Mouse (Mus musculus) spleen, adult 2 months (tissue): ENCODE data around the gene Maml2. TPM values are rescaled to one million over a fixed set of nuclear protein-coding genes. Genes with fewer than 3 reads are reported as not detected.

Experiments
- DNase-seq, 2 experiments: peaks; one replicate each; pipeline versions ENCODE4 v3.0.0 to v3.0.0-alpha.2; 2012 to 2021; ENCODE audit warnings: low spot score in 2 of 2, low read depth in 1 of 2
- H3K27ac ChIP-seq: fragments of 200-500 bp; 2 replicates; pipeline ENCODE4 v1.5.1; 2012; ENCODE audit warnings: low read length, inconsistent platforms; ENCODE audit not compliant: insufficient read depth
- H3K27me3 ChIP-seq: fragments of 200-500 bp; 2 replicates; pipeline ENCODE4 v1.6.1; 2012; ENCODE audit warnings: mild to moderate bottlenecking, moderate library complexity, low read length, inconsistent platforms; ENCODE audit not compliant: control insufficient read depth, insufficient read depth
- H3K36me3 ChIP-seq: fragments of 200-500 bp; 2 replicates; pipeline ENCODE4 v1.6.1; 2012; ENCODE audit warnings: mild to moderate bottlenecking, low read length, inconsistent platforms; ENCODE audit not compliant: control insufficient read depth, insufficient read depth
- H3K4me1 ChIP-seq: fragments of 200-500 bp; 2 replicates; pipeline ENCODE4 v1.6.1; 2011; ENCODE audit warnings: inconsistent platforms; ENCODE audit not compliant: control insufficient read depth, insufficient read depth, insufficient read length
- H3K4me3 ChIP-seq: fragments of 200-500 bp; 2 replicates; pipeline ENCODE4 v1.5.1; 2011; ENCODE audit warnings: mild to moderate bottlenecking, inconsistent platforms; ENCODE audit not compliant: insufficient read depth, insufficient read length; ENCODE audit errors: extremely low read depth
- CTCF ChIP-seq: fragments of 200-500 bp; IDR thresholded peaks from 2 replicates; pipeline ENCODE4 v1.5.1; 2011; ENCODE audit warnings: mild to moderate bottlenecking, inconsistent platforms; ENCODE audit not compliant: insufficient read depth, insufficient read length, insufficient replicate concordance; ENCODE audit errors: extremely low read depth
- POLR2A ChIP-seq: fragments of 200-500 bp; IDR thresholded peaks from 2 replicates; pipeline ENCODE4 v1.6.1; 2011; ENCODE audit warnings: low read depth, low read length, inconsistent platforms
- WGBS: fragments of 180-500 bp; shearing (Covaris S2); methylation state at CpG from one replicate; pipeline ENCODE4 v1.1.7; 2018; 5-methylcytosine and 5-hydroxymethylcytosine counted together
- polyA plus RNA-seq: library from polyadenylated mRNA; depleted of rRNA; stranded (reverse); fragments of >200 nt; gene quantifications from 2 replicates; pipeline ENCODE4 v1.2.3, GENCODE M21; 2012

The Maml2 gene
- polyA plus RNA-seq, 1 experiment: 9.4 TPM

DNA sequence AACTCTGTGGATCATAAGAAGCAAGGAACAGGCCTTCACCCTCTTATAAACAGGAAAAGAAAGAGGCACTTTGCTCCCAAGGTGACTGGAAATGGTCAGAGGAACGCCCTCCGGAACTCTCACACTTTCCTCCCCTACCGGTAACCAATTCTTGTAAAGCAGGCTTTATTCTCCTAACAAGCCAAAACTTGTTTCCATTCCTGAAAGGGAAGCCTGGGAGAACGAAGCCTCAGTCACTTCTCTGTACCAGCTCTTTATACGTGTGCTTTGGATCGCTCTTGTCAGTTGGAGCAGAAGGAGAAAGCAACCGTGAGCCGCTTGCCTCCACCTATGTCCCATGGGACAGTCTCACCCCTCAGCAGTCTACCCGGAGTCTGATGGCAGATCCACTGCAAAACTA lies 262.9 kb downstream of the Maml2 start:
- Histone ChIP-seq H3K27me3 (no peaks in the 10 kb centered on the region), H3K4me3 (no peak overlapping the region), H3K4me1 (peaks cover 26% of the 10 kb centered on the region), H3K27ac (no peak overlapping the region), H3K36me3 (no peaks in the 10 kb centered on the region)
- WGBS: 86% methylated on average over 9 of the region's 9 CpGs
- TF ChIP-seq CTCF: no peak
- TF ChIP-seq POLR2A: no peak
- DNase-seq: no peak

GRCm38 (mm10) chr9:13561335-13561734 lies 263.6 kb downstream of the Maml2 start:
- H3K36me3 ChIP-seq: no peaks in the 10 kb centered on the region
- no peak overlapping the region for H3K4me3 ChIP-seq
- 93% methylated on average over 1 of the region's 1 CpGs for whole genome bisulfite sequencing
- TF ChIP-seq POLR2A (no peak), CTCF (no peak)
- H3K4me1 ChIP-seq: peaks cover 21% of the 10 kb centered on the region; the same call in 1 of the 2 replicates
- H3K27me3 ChIP-seq: no peaks in the 10 kb centered on the region
- DNase-seq: no peak
- H3K27ac ChIP-seq: no peak overlapping the region

DNA sequence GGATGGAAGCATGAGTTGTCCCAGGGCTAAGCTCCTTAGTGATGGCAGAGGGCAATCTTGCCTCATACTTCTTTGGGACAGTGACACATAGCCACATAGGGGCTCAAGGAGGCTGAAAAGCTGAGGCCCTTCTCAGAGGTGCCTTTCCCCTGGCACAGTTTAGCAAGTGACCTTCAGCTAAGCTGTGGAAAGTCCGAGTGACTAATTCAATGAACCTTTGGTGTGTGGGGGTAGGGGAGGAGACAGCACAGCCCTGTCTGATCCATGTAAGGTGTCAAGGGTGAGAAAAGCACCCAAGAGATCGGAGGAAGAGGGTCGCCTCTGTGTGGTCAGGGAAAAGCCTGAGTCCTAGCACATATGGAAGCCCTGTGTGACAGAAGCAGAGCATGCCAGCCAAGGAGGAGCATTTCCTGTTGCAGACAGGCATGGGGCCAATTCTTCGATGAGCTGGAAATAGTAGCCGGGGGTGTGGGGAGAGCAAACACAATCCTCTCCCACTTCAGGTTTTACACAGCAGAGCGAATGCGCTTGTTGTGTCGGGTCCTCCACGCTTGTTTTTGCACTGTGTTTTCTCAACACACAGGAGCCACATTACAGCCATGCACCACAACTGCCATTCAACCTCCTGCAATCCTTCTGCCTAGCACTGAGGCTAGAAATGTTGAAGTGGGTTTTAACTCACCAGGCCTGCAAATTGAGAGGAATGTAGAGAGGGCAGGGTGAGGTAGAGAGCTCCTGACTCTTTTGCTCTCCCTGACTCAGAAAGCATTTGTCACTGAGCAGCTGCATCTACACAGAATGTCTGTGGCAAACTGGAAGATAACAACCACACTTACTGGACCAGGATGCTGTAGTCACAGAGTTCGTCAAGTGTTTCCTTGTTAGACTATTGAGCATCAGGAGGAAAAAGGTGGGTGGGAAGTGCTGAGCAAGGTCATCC lies 266.0 kb downstream of the Maml2 start:
- Histone ChIP-seq H3K27me3 (no peaks in the 10 kb centered on the region), H3K4me3 (no peak overlapping the region), H3K27ac (peak overlapping the region; percentile 2; the same call in 1 of the 2 replicates), H3K36me3 (no peaks in the 10 kb centered on the region), H3K4me1 (peaks cover 11% of the 10 kb centered on the region; the same call in 1 of the 2 replicates)
- TF ChIP-seq CTCF: no peak
- no peak for TF ChIP-seq POLR2A
- DNase-seq: no peak
- 59% methylated on average over 10 of the region's 10 CpGs for WGBS

GRCm38 (mm10) chr9:13565343-13566019 lies 267.7 kb downstream of the Maml2 start:
- peaks cover 11% of the 10 kb centered on the region; the same call in 1 of the 2 replicates for H3K4me1 ChIP-seq
- no peak overlapping the region for H3K4me3 ChIP-seq
- DNase-seq: no peak
- H3K27ac ChIP-seq: no peak overlapping the region
- TF ChIP-seq CTCF (no peak), POLR2A (no peak)
- H3K36me3 ChIP-seq: no peaks in the 10 kb centered on the region
- H3K27me3 ChIP-seq: no peaks in the 10 kb centered on the region
- WGBS: 81% methylated on average over 11 of the region's 11 CpGs

GRCm38 (mm10) chr9:13566154-13566885 lies 268.6 kb downstream of the Maml2 start:
- no peak overlapping the region for H3K27ac ChIP-seq
- H3K4me1 ChIP-seq: peaks cover 11% of the 10 kb centered on the region; the same call in 1 of the 2 replicates
- no peak overlapping the region for H3K4me3 ChIP-seq
- DNase-seq: no peak
- WGBS: 91% methylated on average over 5 of the region's 5 CpGs
- no peaks in the 10 kb centered on the region for H3K27me3 ChIP-seq
- no peaks in the 10 kb centered on the region for H3K36me3 ChIP-seq
- TF ChIP-seq CTCF: no peak
- TF ChIP-seq POLR2A: no peak

GRCm38 (mm10) chr9:13569023-13569422 lies 271.3 kb downstream of the Maml2 start:
- Histone ChIP-seq H3K36me3 (no peaks in the 10 kb centered on the region), H3K27me3 (no peaks in the 10 kb centered on the region), H3K4me3 (no peak overlapping the region), H3K4me1 (peaks cover 7% of the 10 kb centered on the region; the same call in 1 of the 2 replicates), H3K27ac (no peak overlapping the region)
- no peak for TF ChIP-seq CTCF
- no peak for TF ChIP-seq POLR2A
- no peak for DNase-seq
- WGBS: 89% methylated on average over 4 of the region's 4 CpGs
